Comparison of ENCODE assay signal across 12 mouse cellular contexts in the genomic region with DNA sequence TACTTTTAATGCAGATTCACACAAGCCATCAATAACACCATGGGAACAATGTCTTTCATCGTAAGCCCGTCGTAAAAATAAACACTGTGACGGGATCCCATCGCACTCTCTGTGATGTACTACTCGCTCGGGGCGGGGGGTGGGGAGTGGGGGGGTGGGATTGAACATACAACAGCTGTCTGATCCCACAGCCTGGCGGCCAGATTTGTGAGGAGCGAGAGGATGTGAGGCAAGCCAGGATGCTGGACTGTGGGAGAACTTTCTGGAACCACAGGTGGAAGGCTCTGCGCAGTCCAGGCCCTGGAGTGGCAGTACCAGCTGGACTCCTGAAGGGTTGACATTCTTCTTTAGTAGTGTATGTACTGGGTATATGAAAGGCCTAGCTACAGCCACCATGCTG.
"Had no signal": no experiment of that assay in that cellular context is flagged by ENCODE, and none has a peak within 500 bp of the region (broad histone marks: within the 10 kb centered on the region; RNA-seq: fewer than 3 reads in every experiment).

No protein-coding gene starts in this region.

- H3K9ac ChIP-seq: liver, embryonic 15.5 days; midbrain, embryonic 12.5 days had no signal

- H3K4me2 ChIP-seq: liver, embryonic 11.5 days; liver, embryonic 15.5 days; midbrain, embryonic 12.5 days had no signal

- H3K4me3 ChIP-seq: left cerebral cortex, adult 2 months; liver, embryonic 15.5 days; megakaryocyte, embryonic 14.5 days; midbrain, embryonic 12.5 days had no signal

- DNase-seq: kidney, adult 8-10 months; right cerebral cortex, adult 18-20 months; right cerebral cortex, postnatal 25 days; thymus, postnatal 36 days had no signal

- ATAC-seq: hindbrain, embryonic 16.5 days; inflammation-experienced regulatory T-cells, adult 6 months had no signal

- H3K36me3 ChIP-seq: liver, embryonic 15.5 days; midbrain, embryonic 12.5 days had no signal

- H3K27me3 ChIP-seq: liver, embryonic 15.5 days; megakaryocyte, embryonic 14.5 days; midbrain, embryonic 12.5 days had no signal

- H3K9me3 ChIP-seq: liver, embryonic 15.5 days; midbrain, embryonic 12.5 days had no signal

- H3K4me1 ChIP-seq: liver, embryonic 15.5 days; megakaryocyte, embryonic 14.5 days; midbrain, embryonic 12.5 days had no signal

- H3K27ac ChIP-seq: left cerebral cortex, adult 2 months; liver, embryonic 15.5 days; macrophage; midbrain, embryonic 12.5 days had no signal
